ENCODE assay signal across 10 mouse cellular contexts in the genomic region with DNA sequence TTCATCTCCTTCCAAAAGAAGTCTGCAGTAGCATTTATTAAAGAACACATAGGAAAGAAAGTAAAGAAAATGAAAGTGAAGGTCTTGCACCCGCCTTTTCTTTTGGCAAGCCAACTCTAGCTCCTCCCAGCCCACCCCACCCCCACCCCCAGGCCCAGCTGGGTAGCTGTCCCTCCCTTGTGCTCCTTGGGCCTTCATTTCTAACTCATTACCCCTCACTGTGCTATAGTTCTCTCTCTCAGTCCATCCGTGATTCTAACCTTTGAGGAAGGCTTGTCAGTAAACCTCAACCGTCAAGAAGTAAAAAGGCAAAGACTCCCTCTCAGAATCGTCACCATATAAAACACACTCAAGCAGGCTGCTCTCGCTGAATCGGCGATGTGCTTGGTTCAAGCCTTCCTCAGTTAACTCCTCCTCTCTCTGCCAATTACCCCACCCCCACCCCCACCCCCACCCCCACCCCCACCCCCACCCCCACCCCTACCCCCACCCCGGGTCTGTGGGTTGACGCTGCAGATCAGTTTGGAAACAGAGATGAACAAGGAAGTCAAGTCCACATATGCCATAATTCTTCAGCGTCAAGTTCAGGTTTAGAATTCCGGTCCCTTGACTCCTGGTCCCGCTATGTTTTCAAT. TPM values are rescaled to one million over a fixed set of nuclear protein-coding genes. Genes with fewer than 3 reads are reported as not detected.
A peak's percentile ranks its signal among the peaks of the same experiment; 100 is the strongest.
DNase-seq lines count a peak whose midpoint lies in the region; ATAC-seq lines count a peak whose summit lies in the region.
"Had no signal": no experiment of that assay in that cellular context is flagged by ENCODE, and none has a peak within 500 bp of the region (broad histone marks: within the 10 kb centered on the region; RNA-seq: fewer than 3 reads in every experiment).

No protein-coding gene starts in this region.

- no peaks in the 10 kb centered on the region for H3K9me3 ChIP-seq in forebrain, embryonic 14.5 days (replicated peaks; ENCODE audit: control insufficient read depth, low read length)
- H3K9me3 ChIP-seq in liver, embryonic 13.5 days (replicated peaks): no peaks in the 10 kb centered on the region

- no peaks in the 10 kb centered on the region for H3K27me3 ChIP-seq in forebrain, embryonic 14.5 days (replicated peaks; ENCODE audit: control insufficient read depth, insufficient read depth, low read length)
- H3K27me3 ChIP-seq in liver, embryonic 13.5 days: no peaks in the 10 kb centered on the region; the same call in 1 of the 2 replicates

- peak; percentile 24 for DNase-seq in embryo, embryonic 11 days
- DNase-seq in embryo, embryonic 10.5 days (ENCODE audit: low spot score): no peak
- DNase-seq in A20 (ENCODE audit: low read depth, low spot score): peak; percentile 85
- peak; percentile 38 for DNase-seq in forebrain, embryonic 14.5 days (ENCODE audit: low spot score)
- no peak for DNase-seq in liver, embryonic 13.5 days
- no peak for DNase-seq in c-Kit-positive CD71-positive TER-119-positive erythroid progenitor cells, embryonic 14.5 days (ENCODE audit: low spot score)
- no peak for DNase-seq in adrenal gland, postnatal 25 days
- DNase-seq in lung, postnatal 14 days: no peak
- DNase-seq: cerebellum, adult 8-10 months had no signal

- H3K36me3 ChIP-seq in forebrain, embryonic 14.5 days (ENCODE audit: control insufficient read depth, insufficient read depth, low read length): no peaks in the 10 kb centered on the region
- H3K36me3 ChIP-seq in liver, embryonic 13.5 days: no peaks in the 10 kb centered on the region

- H3K4me3 ChIP-seq in forebrain, embryonic 14.5 days (ENCODE audit: low read depth, low read length): no peak overlapping the region
- no peak overlapping the region for H3K4me3 ChIP-seq in liver, embryonic 13.5 days (replicated peaks)

- H3K27ac ChIP-seq in forebrain, embryonic 14.5 days (ENCODE audit: low read depth, low read length): no peak overlapping the region
- H3K27ac ChIP-seq in liver, embryonic 13.5 days: no peak overlapping the region
- H3K27ac ChIP-seq: macrophage had no signal

- 4% methylated on average over 12 of the region's 12 CpGs for WGBS in forebrain, embryonic 14.5 days
- 29% methylated on average over 12 of the region's 12 CpGs for WGBS in liver, embryonic 13.5 days (ENCODE audit: insufficient replicate concordance)

- peak; percentile 38 for ATAC-seq in forebrain, embryonic 14.5 days
- ATAC-seq in liver, embryonic 13.5 days (ENCODE audit: low read depth): no peak

- peak overlapping the region; percentile 36 for H3K4me2 ChIP-seq in forebrain, embryonic 14.5 days (ENCODE audit: low read length)
- H3K4me2 ChIP-seq in liver, embryonic 13.5 days: peak overlapping the region; percentile 33

- no peaks in the 10 kb centered on the region for H3K4me1 ChIP-seq in forebrain, embryonic 14.5 days (ENCODE audit: control insufficient read depth, insufficient read depth, low read length)
- H3K4me1 ChIP-seq in liver, embryonic 13.5 days (replicated peaks): peaks cover 4% of the 10 kb centered on the region

- H3K9ac ChIP-seq in forebrain, embryonic 14.5 days (ENCODE audit: low read length): no peak overlapping the region
- H3K9ac ChIP-seq in liver, embryonic 13.5 days: no peak overlapping the region

RNA-seq across cellular contexts. Expression of a gene that starts 5.9 kb away (rescaled TPM):
- 102 and 128 TPM in 2 replicates for polyA plus RNA-seq in forebrain, embryonic 14.5 days (2014; fragmentation: Nextera tagmentation; extraction: Ambion mirVana)
- polyA plus RNA-seq in liver, embryonic 13.5 days (2015; fragmentation: Nextera tagmentation; extraction: Ambion mirVana): 1.3 and 1.5 TPM in 2 replicates
- 14.1 and 16.4 TPM in 2 replicates for total RNA-seq in adrenal gland, postnatal 25 days (2021)

Comparison
In these comparisons a context has a peak if more than half of its experiments do, and no peak if none do; other contexts are left out.
1. DNase-seq: peak in embryo, embryonic 11 days (single experiment), A20 (single experiment) and forebrain, embryonic 14.5 days (single experiment); none in embryo, embryonic 10.5 days (single experiment), liver, embryonic 13.5 days (single experiment), c-Kit-positive CD71-positive TER-119-positive erythroid progenitor cells, embryonic 14.5 days (single experiment), adrenal gland, postnatal 25 days (single experiment) and lung, postnatal 14 days (single experiment).
2. RNA of a gene that starts 5.9 kb away (polyA plus RNA-seq): 102 to 128 TPM in forebrain, embryonic 14.5 days; 1.3 to 1.5 TPM in liver, embryonic 13.5 days; every median in the first group is over 10 times any median in the second.